Mouse (Mus musculus): ENCODE results near the gene Rnf169. TPM values are rescaled to one million over a fixed set of nuclear protein-coding genes. Genes with fewer than 3 reads are reported as not detected.

Rnf169 gene
- polyA plus RNA-seq (2012; rRNA removed), result 4.4 and 6.1 TPM in 2 replicates

GRCm38 (mm10) chr7:99980132-99980591, at the start of gene Rnf169:
Rnf169 (minus strand) TSS chr7:99980448.

DNA sequence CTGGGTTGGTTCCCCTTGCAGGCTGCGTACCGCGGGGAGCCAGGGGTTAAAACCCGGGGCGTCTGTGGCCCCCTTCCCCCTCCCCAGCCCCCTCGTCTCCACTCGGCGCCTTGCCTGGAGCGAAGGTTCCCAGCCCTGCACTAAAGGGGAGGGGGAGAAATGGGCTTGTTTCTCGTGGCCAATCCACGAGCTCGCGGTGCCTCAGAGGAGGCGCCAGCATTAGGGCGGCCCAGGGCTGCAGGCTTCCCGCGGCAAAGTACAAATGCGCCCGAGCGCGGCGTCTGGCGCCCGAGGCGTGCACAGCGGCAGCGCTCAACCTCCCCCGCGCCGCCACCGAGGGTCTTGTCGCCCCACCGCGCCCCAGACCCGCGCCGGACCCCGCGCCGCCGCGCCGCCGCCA, 25.5 kb upstream of the Rnf169 start, which contains the start of gene Chrdl2:
Gene Chrdl2 (plus strand): TSS at position 383 of the 400 bp plus-strand sequence.

Other genes with a start within 250 kb of the Rnf169 start
- not detected in 2 replicates for gene Olfr521, start 216.9 kb downstream of the Rnf169 start, polyA plus RNA-seq (2012; rRNA removed)
- 2.9 and 3.0 TPM in 2 replicates for gene Neu3, start 152.0 kb downstream of the Rnf169 start, polyA plus RNA-seq (2012; rRNA removed)
- gene Xrra1, start 121.3 kb downstream of the Rnf169 start, polyA plus RNA-seq (2012; rRNA removed), result 0.02 TPM in 2 replicates
- 66.2 and 71.1 TPM in 2 replicates for gene Spcs2, start 117.0 kb downstream of the Rnf169 start, polyA plus RNA-seq (2012; rRNA removed)
- gene Chrdl2, start 25.7 kb upstream of the Rnf169 start, polyA plus RNA-seq (2012; rRNA removed), result not detected in 2 replicates
- gene Pold3, start 141.1 kb upstream of the Rnf169 start, polyA plus RNA-seq (2012; rRNA removed), result 14.6 and 15.6 TPM in 2 replicates
- 3.6 TPM in 2 replicates for gene Lipt2, start 178.8 kb upstream of the Rnf169 start, polyA plus RNA-seq (2012; rRNA removed)
- 1.1 and 1.3 TPM in 2 replicates for gene Kcne3, start 196.1 kb upstream of the Rnf169 start, polyA plus RNA-seq (2012; rRNA removed)
- gene Pgm2l1, start 246.9 kb upstream of the Rnf169 start, polyA plus RNA-seq (2012; rRNA removed), result 1.4 and 1.8 TPM in 2 replicates

Measured in liver, embryonic 18 days (tissue).